Mouse (Mus musculus) kidney, postnatal 36 days (tissue): Measurements from ENCODE around the gene Tmem171.

Experiments used
- DNase-seq, 2 experiments: peaks; one replicate each; pipeline ENCODE4 v3.0.0; 2021 to 2022; ENCODE audit warnings: mixed read lengths in 2 of 2

The Tmem171 gene

GRCm38 (mm10) chr13:98691956-98692515, 2.6 kb downstream of the Tmem171 start:
- DNase-seq = no peak

- no peak for DNase-seq
Observed at GRCm38 (mm10) chr13:98690886-98691285, 3.7 kb downstream of the Tmem171 start.

- DNase-seq = peak; percentile 64 to 79
Observed at GRCm38 (mm10) chr13:98689605-98690290, 4.9 kb downstream of the Tmem171 start.

GRCm38 (mm10) chr13:98687931-98688330, 6.7 kb downstream of the Tmem171 start:
- DNase-seq = no peak

- DNase-seq = no peak
Observed at GRCm38 (mm10) chr13:98684144-98684900, 10.3 kb downstream of the Tmem171 start.

GRCm38 (mm10) chr13:98683412-98683811, 11.2 kb downstream of the Tmem171 start:
- DNase-seq = no peak

GRCm38 (mm10) chr13:98680470-98681060, 14.1 kb downstream of the Tmem171 start:
- no peak for DNase-seq

- peak in 1 of 2 experiments; percentile 21 for DNase-seq
Observed at GRCm38 (mm10) chr13:98679631-98680041, 15.0 kb downstream of the Tmem171 start.

GRCm38 (mm10) chr13:98679230-98679629, 15.4 kb downstream of the Tmem171 start:
- no peak for DNase-seq

- DNase-seq = peak; percentile 46 to 60
Observed at GRCm38 (mm10) chr13:98673922-98674321, 20.7 kb downstream of the Tmem171 start.

- no peak for DNase-seq
Observed at GRCm38 (mm10) chr13:98669296-98669695, 25.3 kb downstream of the Tmem171 start.

- peak; percentile 59 to 65 for DNase-seq
Observed at GRCm38 (mm10) chr13:98667316-98667715, 27.3 kb downstream of the Tmem171 start.

GRCm38 (mm10) chr13:98665240-98665639, 29.4 kb downstream of the Tmem171 start:
- DNase-seq = no peak

- DNase-seq = no peak
Observed at GRCm38 (mm10) chr13:98662173-98662675, 32.4 kb downstream of the Tmem171 start.

GRCm38 (mm10) chr13:98656034-98656471, 38.6 kb downstream of the Tmem171 start:
- DNase-seq = peak; percentile 62 to 78

- DNase-seq = no peak
Observed at GRCm38 (mm10) chr13:98655346-98655745, 39.3 kb downstream of the Tmem171 start.

- DNase-seq = no peak
Observed at GRCm38 (mm10) chr13:98654129-98654939, 40.3 kb downstream of the Tmem171 start.

GRCm38 (mm10) chr13:98652194-98652593, 42.4 kb downstream of the Tmem171 start:
- no peak for DNase-seq

- peak; percentile 60 to 76 for DNase-seq
Observed at GRCm38 (mm10) chr13:98651228-98651977, 43.2 kb downstream of the Tmem171 start.

GRCm38 (mm10) chr13:98647775-98648568, 46.7 kb downstream of the Tmem171 start:
- peak in 1 of 2 experiments; percentile 52 for DNase-seq
